ENCODE assay signal across 18 mouse cellular contexts in genomic region chr6:37858126-37858525, GRCm38 (mm10).
"Had no signal": no experiment of that assay in that cellular context is flagged by ENCODE, and none has a peak within 500 bp of the region (broad histone marks: within the 10 kb centered on the region; RNA-seq: fewer than 3 reads in every experiment).

No protein-coding gene starts in this region.

- DNase-seq: lung, adult 18-20 months; lung, postnatal 14 days; lung, postnatal 36 days; retina, postnatal 1 day; right cerebral cortex, adult 18-20 months; right cerebral cortex, postnatal 25 days; right cerebral cortex, postnatal 4 days; spleen, adult 18-20 months; thymus, adult 18-20 months; thymus, postnatal 14 days; thymus, postnatal 36 days had no signal

- H3K9ac ChIP-seq: lung, embryonic 15.5 days; midbrain, embryonic 13.5 days; midbrain, embryonic 15.5 days; neural tube, embryonic 13.5 days; neural tube, embryonic 15.5 days had no signal

- H3K4me3 ChIP-seq: lung, embryonic 15.5 days; megakaryocyte, embryonic 14.5 days; midbrain, embryonic 13.5 days; midbrain, embryonic 15.5 days; neural tube, embryonic 13.5 days; neural tube, embryonic 15.5 days had no signal

- H3K4me1 ChIP-seq: lung, embryonic 15.5 days; midbrain, embryonic 13.5 days; midbrain, embryonic 15.5 days; neural tube, embryonic 13.5 days; neural tube, embryonic 15.5 days had no signal

- H3K9me3 ChIP-seq: lung, embryonic 15.5 days; midbrain, embryonic 13.5 days; midbrain, embryonic 15.5 days; neural tube, embryonic 13.5 days; neural tube, embryonic 15.5 days had no signal

- H3K27me3 ChIP-seq: lung, embryonic 15.5 days; megakaryocyte, embryonic 14.5 days; midbrain, embryonic 13.5 days; midbrain, embryonic 15.5 days; neural tube, embryonic 13.5 days; neural tube, embryonic 15.5 days had no signal

- H3K27ac ChIP-seq: lung, embryonic 15.5 days; macrophage; midbrain, embryonic 13.5 days; midbrain, embryonic 15.5 days; neural tube, embryonic 13.5 days; neural tube, embryonic 15.5 days had no signal

- H3K36me3 ChIP-seq: lung, embryonic 15.5 days; midbrain, embryonic 13.5 days; midbrain, embryonic 15.5 days; neural tube, embryonic 13.5 days; neural tube, embryonic 15.5 days had no signal
